ENCODE assay signal across 35 mouse cellular contexts in the genomic region with DNA sequence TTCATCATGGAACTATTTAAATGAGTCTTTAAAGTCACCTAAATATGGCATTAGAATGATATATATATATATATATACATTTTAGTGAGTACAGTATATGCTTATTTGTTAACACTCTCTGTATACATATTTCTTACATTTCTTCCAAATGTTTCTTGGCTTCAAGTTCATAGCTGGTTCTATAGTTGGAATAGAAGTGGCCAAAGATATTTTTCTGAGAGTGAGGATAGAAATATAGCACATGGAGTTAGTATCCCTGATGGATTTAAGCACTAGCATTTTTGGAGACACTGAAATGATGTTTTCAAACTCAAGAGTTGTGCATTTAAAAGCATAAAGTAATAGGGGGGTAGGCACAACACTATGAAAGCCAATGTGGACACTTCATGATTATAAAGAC.
"Had no signal": no experiment of that assay in that cellular context is flagged by ENCODE, and none has a peak within 500 bp of the region (broad histone marks: within the 10 kb centered on the region; RNA-seq: fewer than 3 reads in every experiment).

No protein-coding gene starts in this region.

- H3K9me3 ChIP-seq: heart, embryonic 10.5 days; heart, embryonic 12.5 days; heart, embryonic 13.5 days; heart, embryonic 15.5 days; hindbrain, embryonic 10.5 days; hindbrain, embryonic 12.5 days; hindbrain, embryonic 13.5 days; hindbrain, embryonic 15.5 days; intestine, embryonic 15.5 days; kidney, embryonic 15.5 days had no signal

- H3K36me3 ChIP-seq: heart, embryonic 10.5 days; heart, embryonic 12.5 days; heart, embryonic 13.5 days; heart, embryonic 15.5 days; hindbrain, embryonic 10.5 days; hindbrain, embryonic 12.5 days; hindbrain, embryonic 13.5 days; hindbrain, embryonic 15.5 days; intestine, embryonic 15.5 days; kidney, embryonic 15.5 days had no signal

- ATAC-seq: hindbrain, embryonic 16.5 days; hindbrain, postnatal 0 days; inflammation-experienced regulatory T-cells, adult 6 months; intestine, embryonic 15.5 days; intestine, embryonic 16.5 days; intestine, postnatal 0 days had no signal

- H3K27me3 ChIP-seq: heart, embryonic 12.5 days; heart, embryonic 13.5 days; heart, embryonic 15.5 days; hindbrain, embryonic 12.5 days; hindbrain, embryonic 13.5 days; hindbrain, embryonic 15.5 days; intestine, embryonic 15.5 days; kidney, embryonic 15.5 days had no signal

- H3K4me2 ChIP-seq: heart, embryonic 11.5 days; heart, embryonic 12.5 days; heart, embryonic 13.5 days; heart, embryonic 15.5 days; hindbrain, embryonic 12.5 days; hindbrain, embryonic 13.5 days; hindbrain, embryonic 14.5 days; hindbrain, embryonic 15.5 days; intestine, embryonic 15.5 days; kidney, embryonic 15.5 days had no signal

- H3K4me3 ChIP-seq: heart, embryonic 10.5 days; heart, embryonic 12.5 days; heart, embryonic 13.5 days; heart, embryonic 15.5 days; hindbrain, embryonic 10.5 days; hindbrain, embryonic 12.5 days; hindbrain, embryonic 13.5 days; hindbrain, embryonic 15.5 days; intestine, embryonic 15.5 days; kidney, embryonic 15.5 days; layer of hippocampus, adult 2 months had no signal

- H3K9ac ChIP-seq: heart, embryonic 12.5 days; heart, embryonic 13.5 days; heart, embryonic 15.5 days; hindbrain, embryonic 12.5 days; hindbrain, embryonic 13.5 days; hindbrain, embryonic 14.5 days; hindbrain, embryonic 15.5 days; intestine, embryonic 15.5 days; kidney, embryonic 15.5 days had no signal

- DNase-seq: heart, postnatal 10 days; heart, postnatal 14 days; heart, postnatal 36 days; heart, postnatal 4 days; kidney, adult 11 months; kidney, adult 18-20 months; kidney, adult 2 months; kidney, adult 8-10 months; kidney, adult 9 months; kidney, postnatal 10 days; kidney, postnatal 14 days; kidney, postnatal 25 days; kidney, postnatal 36 days; kidney, postnatal 4 days; layer of hippocampus, adult 9-11 months; layer of hippocampus, postnatal 36 days had no signal

- H3K27ac ChIP-seq: heart, embryonic 10.5 days; heart, embryonic 13.5 days; heart, embryonic 15.5 days; hindbrain, embryonic 10.5 days; hindbrain, embryonic 12.5 days; hindbrain, embryonic 13.5 days; hindbrain, embryonic 14.5 days; hindbrain, embryonic 15.5 days; hindbrain, postnatal 0 days; intestine, embryonic 15.5 days; kidney, embryonic 15.5 days; kidney, postnatal 0 days; layer of hippocampus, adult 2 months had no signal

- H3K4me1 ChIP-seq: heart, embryonic 10.5 days; heart, embryonic 12.5 days; heart, embryonic 13.5 days; heart, embryonic 15.5 days; hindbrain, embryonic 10.5 days; hindbrain, embryonic 12.5 days; hindbrain, embryonic 13.5 days; hindbrain, embryonic 15.5 days; intestine, embryonic 15.5 days; kidney, embryonic 15.5 days had no signal
